Mouse (Mus musculus) neural tube, embryonic 12.5 days (tissue): ENCODE results near the gene 4930470P17Rik. TPM values are rescaled to one million over a fixed set of nuclear protein-coding genes. Genes with fewer than 3 reads are reported as not detected.

Source experiments
- ATAC-seq: fragments of 200-750 bp; cut with Nextera tagmentation; 2 replicates; pipeline ENCODE4 v1.8.0; 2017; ENCODE audit warnings: low read depth, mild to moderate bottlenecking, moderate TSS enrichment, moderate library complexity; ENCODE audit not compliant: low FRiP score
- H3K27ac ChIP-seq: fragments of 300-500 bp; sonication (generic); 2 replicates; pipeline ENCODE4 v1.5.1; 2016
- H3K27me3 ChIP-seq: fragments of 300-500 bp; sonication (generic); replicated peaks from 2 replicates; pipeline ENCODE4 v1.6.1; 2016; ENCODE audit warnings: mild to moderate bottlenecking
- H3K36me3 ChIP-seq: fragments of 300-500 bp; sonication (generic); 2 replicates; pipeline ENCODE4 v1.6.1; 2016; ENCODE audit warnings: mild to moderate bottlenecking
- H3K4me1 ChIP-seq: fragments of 300-500 bp; sonication (generic); 2 replicates; pipeline ENCODE4 v1.6.1; 2016
- H3K4me2 ChIP-seq: fragments of 300-500 bp; sonication (generic); replicated peaks from 2 replicates; pipeline ENCODE4 v1.6.1; 2016; ENCODE audit warnings: mild to moderate bottlenecking
- H3K4me3 ChIP-seq: fragments of 300-500 bp; sonication (generic); 2 replicates; pipeline ENCODE4 v1.5.1; 2016
- H3K9ac ChIP-seq: fragments of 300-500 bp; sonication (generic); 2 replicates; pipeline ENCODE4 v1.6.1; 2016; ENCODE audit warnings: mild to moderate bottlenecking
- H3K9me3 ChIP-seq: fragments of 300-500 bp; sonication (generic); 2 replicates; pipeline ENCODE4 v1.6.1; 2016; ENCODE audit warnings: mild to moderate bottlenecking
- WGBS: fragments of 180-500 bp; shearing (Covaris S2); methylation state at CpG from one replicate; pipeline ENCODE4 v1.1.7; 2016; 5-methylcytosine and 5-hydroxymethylcytosine counted together
- polyA plus RNA-seq: library from polyadenylated mRNA; unstranded; fragments of >200 nt; fragmentation: Nextera tagmentation; extraction: Ambion mirVana; gene quantifications from 2 replicates; pipeline ENCODE4 v1.2.1, GENCODE M21; 2016

Gene 4930470P17Rik
- polyA plus RNA-seq, 1 experiment from 2014 or later = not detected

DNA sequence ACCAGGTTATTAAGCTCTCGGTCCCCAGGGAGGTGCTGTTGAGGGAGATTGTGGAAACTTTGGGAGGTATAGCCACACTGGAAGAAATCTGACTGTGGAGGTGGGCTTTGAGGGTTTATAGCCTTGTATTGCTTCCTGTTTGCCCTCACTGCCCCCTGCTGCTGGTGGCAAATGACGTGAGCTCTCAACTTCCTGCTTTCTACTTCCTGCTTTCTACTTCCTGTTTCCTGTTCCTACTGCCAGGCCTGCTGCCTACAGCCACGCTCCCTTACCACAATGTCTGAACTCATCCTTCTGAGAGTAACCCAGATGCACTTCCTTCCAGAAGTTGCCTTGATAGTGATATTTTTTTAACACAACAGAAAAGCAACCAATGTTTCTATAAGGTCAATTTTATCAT, 24.3 kb downstream of the 4930470P17Rik start:
- Histone ChIP-seq H3K4me1 (no peaks in the 10 kb centered on the region), H3K4me2 (no peak overlapping the region), H3K27me3 (no peaks in the 10 kb centered on the region), H3K27ac (no peak overlapping the region), H3K9ac (no peak overlapping the region), H3K9me3 (no peaks in the 10 kb centered on the region), H3K36me3 (no peaks in the 10 kb centered on the region), H3K4me3 (no peak overlapping the region)
- ATAC-seq = no peak
- 79% methylated on average over 3 of the region's 3 CpGs for WGBS

DNA sequence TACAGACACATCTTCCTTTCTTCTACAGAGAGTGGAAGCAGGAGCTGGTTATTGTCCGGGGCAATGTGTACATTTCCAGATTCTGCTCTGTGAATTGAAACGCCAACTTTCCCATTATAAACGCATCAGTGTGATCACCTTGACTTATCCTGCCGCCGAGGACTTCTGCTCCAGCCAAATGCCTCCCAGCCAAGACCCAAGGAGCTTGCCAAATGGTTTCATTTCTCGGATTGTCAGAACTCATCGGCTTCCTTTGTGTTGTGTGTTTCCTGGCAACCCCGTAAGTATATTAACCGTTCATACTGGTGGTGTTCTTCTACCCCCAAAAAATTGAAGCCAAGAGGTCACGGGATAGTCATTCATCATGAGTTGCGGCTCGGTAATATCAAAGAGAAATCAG, 25.7 kb downstream of the 4930470P17Rik start:
- H3K4me3 ChIP-seq = no peak overlapping the region
- H3K27ac ChIP-seq = no peak overlapping the region
- H3K36me3 ChIP-seq = no peaks in the 10 kb centered on the region
- no peak overlapping the region for H3K9ac ChIP-seq
- H3K4me1 ChIP-seq = no peaks in the 10 kb centered on the region
- no peaks in the 10 kb centered on the region for H3K27me3 ChIP-seq
- 82% methylated on average over 12 of the region's 12 CpGs for WGBS
- ATAC-seq = no peak
- H3K9me3 ChIP-seq = no peaks in the 10 kb centered on the region
- H3K4me2 ChIP-seq = no peak overlapping the region

DNA sequence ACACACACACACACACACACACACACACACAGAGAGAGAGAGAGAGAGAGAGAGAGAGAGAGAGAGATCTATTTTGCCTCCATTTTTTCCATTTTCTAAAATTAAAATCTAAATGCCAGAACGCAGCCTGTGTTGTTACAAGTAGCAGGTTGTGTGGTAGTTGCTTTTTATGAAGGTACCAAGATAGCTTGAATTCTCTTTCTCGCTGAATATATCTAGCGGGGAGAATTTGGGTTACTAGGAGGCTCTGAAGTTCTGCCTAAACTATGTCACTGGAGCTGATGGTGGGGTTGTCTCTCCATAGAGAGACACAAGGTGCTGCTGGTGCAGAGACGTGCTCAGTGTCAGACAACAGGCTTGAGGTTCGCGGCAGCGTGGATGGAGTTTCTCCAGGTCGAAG, 36.8 kb downstream of the 4930470P17Rik start:
- no peak for ATAC-seq
- Histone ChIP-seq H3K4me3 (no peak overlapping the region), H3K4me1 (no peaks in the 10 kb centered on the region)

DNA sequence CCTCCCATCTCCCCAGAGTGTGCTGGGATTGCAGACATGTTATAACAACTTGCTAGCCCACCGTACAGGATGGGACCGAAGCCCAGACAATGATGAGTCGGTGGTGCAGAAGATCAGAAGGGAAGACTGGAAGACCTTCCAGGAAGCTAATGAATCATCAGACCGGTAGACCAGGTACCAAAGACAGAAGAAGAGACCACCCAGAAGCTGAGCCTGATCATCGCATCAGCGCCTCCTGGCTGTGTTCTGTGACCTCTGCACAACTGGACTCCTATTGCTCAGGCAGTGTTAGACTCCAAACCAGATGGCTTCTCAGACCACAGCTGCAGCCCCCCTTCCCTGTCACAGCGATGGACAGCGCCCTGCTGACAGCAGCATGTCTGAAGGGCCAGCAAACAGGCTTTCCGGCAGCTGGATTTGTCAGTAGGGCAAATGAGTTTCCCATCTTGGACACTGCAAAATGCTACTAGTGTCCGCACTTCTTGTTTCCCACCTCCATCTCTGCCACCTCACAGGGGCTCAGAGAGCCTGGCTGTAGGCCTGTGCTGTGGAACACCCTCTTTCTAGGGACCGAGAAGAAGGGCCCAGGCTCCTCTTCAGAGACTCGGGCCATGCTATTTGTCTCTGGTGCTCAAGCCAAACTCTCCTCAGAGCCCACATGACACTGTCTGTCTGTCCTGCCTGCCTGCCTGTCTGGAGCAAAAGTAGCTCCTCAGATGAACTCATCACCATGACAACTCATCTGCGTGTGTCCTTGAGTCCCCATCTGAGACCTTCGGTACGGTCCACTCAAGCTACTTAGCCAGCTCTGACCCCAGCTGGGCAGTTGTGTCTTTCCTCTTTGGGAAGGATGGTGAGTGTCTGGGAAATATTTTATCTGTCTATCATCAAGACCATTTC, 37.6 kb downstream of the 4930470P17Rik start:
- ATAC-seq = no peak
- 75% methylated on average over 15 of the region's 15 CpGs for whole genome bisulfite sequencing
- Histone ChIP-seq H3K4me3 (no peak overlapping the region), H3K4me2 (no peak overlapping the region), H3K36me3 (no peaks in the 10 kb centered on the region), H3K27me3 (no peaks in the 10 kb centered on the region), H3K4me1 (no peaks in the 10 kb centered on the region), H3K9me3 (no peaks in the 10 kb centered on the region), H3K9ac (no peak overlapping the region), H3K27ac (no peak overlapping the region)

More for the DNA sequence above, 36.8 kb downstream of the 4930470P17Rik start:
- 89% methylated on average over 8 of the region's 8 CpGs for WGBS
- no peaks in the 10 kb centered on the region for H3K27me3 ChIP-seq
- H3K9me3 ChIP-seq = no peaks in the 10 kb centered on the region
- H3K36me3 ChIP-seq = no peaks in the 10 kb centered on the region
- H3K27ac ChIP-seq = no peak overlapping the region
- no peak overlapping the region for H3K4me2 ChIP-seq
- no peak overlapping the region for H3K9ac ChIP-seq

DNA sequence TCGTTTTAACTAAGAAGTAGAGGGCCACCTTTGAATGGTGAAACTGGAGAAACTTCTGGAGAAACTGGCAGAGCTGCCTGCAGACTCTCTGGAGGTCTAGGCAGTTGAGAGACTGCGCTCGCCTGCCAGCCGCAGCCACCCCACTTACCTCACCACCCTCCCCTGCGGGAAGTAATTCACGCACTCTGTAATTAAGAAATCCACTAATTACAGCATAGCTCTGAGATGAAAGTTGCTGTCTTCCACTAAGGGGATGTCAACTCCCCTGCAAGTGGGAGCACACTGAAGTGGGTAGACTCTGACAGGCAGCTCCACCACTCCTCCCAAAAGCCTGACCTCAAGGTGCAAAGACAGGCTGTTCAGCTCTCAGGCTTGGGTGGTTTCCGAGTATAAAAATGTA, 49.7 kb downstream of the 4930470P17Rik start:
- H3K27me3 ChIP-seq = no peaks in the 10 kb centered on the region
- H3K9ac ChIP-seq = no peak overlapping the region
- H3K4me2 ChIP-seq = no peak overlapping the region
- WGBS = 63% methylated on average over 7 of the region's 7 CpGs
- no peak overlapping the region for H3K27ac ChIP-seq
- no peaks in the 10 kb centered on the region for H3K36me3 ChIP-seq
- H3K4me1 ChIP-seq = peaks cover 14% of the 10 kb centered on the region
- no peak for ATAC-seq
- H3K9me3 ChIP-seq = no peaks in the 10 kb centered on the region
- no peak overlapping the region for H3K4me3 ChIP-seq

DNA sequence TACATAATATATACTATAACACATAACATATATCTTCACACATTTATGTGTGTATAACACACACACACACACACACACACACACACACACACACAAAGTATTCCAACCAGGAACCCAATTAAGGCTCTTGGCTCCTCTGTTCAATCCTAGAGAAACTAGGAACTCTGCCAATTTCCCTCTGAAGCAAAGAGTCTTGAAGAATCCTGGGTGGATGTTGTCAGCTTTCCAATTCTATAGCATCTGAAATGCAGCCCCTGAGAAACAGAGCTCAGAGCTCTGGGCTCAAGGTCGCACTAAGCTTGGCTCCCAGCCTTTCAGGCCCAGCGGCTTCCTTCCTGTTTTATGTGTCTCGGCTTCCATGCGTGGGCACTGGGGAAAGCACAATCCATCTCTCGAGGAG, 51.6 kb downstream of the 4930470P17Rik start:
- no peak for ATAC-seq
- H3K9ac ChIP-seq = no peak overlapping the region
- H3K36me3 ChIP-seq = no peaks in the 10 kb centered on the region
- H3K4me2 ChIP-seq = no peak overlapping the region
- H3K27me3 ChIP-seq = no peaks in the 10 kb centered on the region
- no peak overlapping the region for H3K27ac ChIP-seq
- H3K4me3 ChIP-seq = no peak overlapping the region
- H3K4me1 ChIP-seq = peaks cover 10% of the 10 kb centered on the region
- WGBS = 46% methylated on average over 5 of the region's 5 CpGs
- H3K9me3 ChIP-seq = no peaks in the 10 kb centered on the region

DNA sequence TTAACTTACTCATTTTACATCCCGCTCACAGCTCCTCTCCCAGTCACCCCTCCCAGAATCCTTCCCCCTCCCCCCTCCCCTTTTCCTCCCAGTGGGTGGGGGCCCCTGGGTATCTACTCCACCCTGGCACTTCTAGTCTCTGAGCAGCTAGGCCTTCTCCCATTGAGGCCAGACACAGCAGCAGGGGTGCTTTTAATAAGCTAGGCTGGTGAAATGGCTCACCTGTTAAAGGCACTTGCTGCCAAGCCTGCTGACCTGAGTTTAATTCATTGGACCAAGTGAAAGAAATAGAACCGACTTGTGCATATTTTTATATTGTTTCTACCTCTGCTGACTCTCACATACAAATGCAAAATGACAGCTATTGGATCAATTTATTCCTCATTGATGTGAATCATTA, 52.7 kb downstream of the 4930470P17Rik start:
- Histone ChIP-seq H3K36me3 (no peaks in the 10 kb centered on the region), H3K27me3 (no peaks in the 10 kb centered on the region), H3K4me2 (no peak overlapping the region), H3K4me1 (peaks cover 10% of the 10 kb centered on the region), H3K4me3 (no peak overlapping the region), H3K9ac (no peak overlapping the region), H3K9me3 (no peaks in the 10 kb centered on the region), H3K27ac (no peak overlapping the region)
- ATAC-seq = no peak
- 89% methylated on average over 2 of the region's 2 CpGs for WGBS

DNA sequence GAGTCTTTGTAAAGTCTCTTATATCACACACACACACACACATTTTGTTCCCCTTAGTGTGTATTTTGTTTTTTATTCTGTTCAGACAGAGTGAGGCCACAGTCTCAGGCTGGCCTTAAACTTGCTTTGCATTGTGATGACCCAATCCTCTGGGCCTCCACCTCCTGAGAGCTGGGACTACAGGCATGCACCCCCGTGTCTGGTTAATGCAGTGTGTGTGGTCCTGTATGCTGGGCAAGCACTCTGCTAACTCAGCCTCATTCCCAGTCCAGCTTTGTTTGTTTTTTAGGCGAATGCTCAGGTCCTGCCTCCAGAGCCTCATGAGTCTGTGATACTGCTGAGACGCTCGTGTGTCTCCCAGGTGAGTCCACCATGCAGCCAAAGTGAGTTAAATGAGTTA, 53.8 kb downstream of the 4930470P17Rik start:
- no peak overlapping the region for H3K4me3 ChIP-seq
- H3K4me2 ChIP-seq = no peak overlapping the region
- WGBS = 21% methylated on average over 4 of the region's 4 CpGs
- H3K27ac ChIP-seq = no peak overlapping the region
- no peak overlapping the region for H3K9ac ChIP-seq
- no peak for ATAC-seq
- H3K36me3 ChIP-seq = no peaks in the 10 kb centered on the region
- peaks cover 10% of the 10 kb centered on the region for H3K4me1 ChIP-seq
- no peaks in the 10 kb centered on the region for H3K27me3 ChIP-seq
- H3K9me3 ChIP-seq = no peaks in the 10 kb centered on the region

DNA sequence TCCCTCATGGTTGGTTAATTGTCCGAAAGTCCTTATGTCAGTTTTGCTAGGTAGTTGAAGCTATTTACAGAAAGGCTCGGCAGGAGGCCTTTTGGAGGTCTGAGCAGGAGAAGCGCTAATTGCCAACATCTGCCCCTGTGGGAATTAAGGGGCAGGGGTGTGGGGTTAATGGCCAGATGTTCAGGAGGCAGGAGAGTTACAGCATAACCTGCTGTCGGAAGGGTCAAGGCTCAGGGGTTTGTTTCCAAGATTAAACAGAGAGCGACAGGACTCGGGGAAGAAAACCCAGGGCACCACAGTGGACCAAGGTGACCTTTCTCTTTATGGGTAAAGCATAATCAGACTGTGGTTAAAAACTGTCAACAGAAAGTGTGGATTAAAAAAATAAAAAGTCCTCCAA, 54.3 kb downstream of the 4930470P17Rik start:
- peaks cover 10% of the 10 kb centered on the region for H3K4me1 ChIP-seq
- no peaks in the 10 kb centered on the region for H3K27me3 ChIP-seq
- no peak for ATAC-seq
- no peak overlapping the region for H3K27ac ChIP-seq
- WGBS = 6% methylated on average over 6 of the region's 6 CpGs
- no peak overlapping the region for H3K4me2 ChIP-seq
- H3K4me3 ChIP-seq = no peak overlapping the region
- no peaks in the 10 kb centered on the region for H3K36me3 ChIP-seq
- H3K9ac ChIP-seq = no peak overlapping the region
- H3K9me3 ChIP-seq = no peaks in the 10 kb centered on the region

DNA sequence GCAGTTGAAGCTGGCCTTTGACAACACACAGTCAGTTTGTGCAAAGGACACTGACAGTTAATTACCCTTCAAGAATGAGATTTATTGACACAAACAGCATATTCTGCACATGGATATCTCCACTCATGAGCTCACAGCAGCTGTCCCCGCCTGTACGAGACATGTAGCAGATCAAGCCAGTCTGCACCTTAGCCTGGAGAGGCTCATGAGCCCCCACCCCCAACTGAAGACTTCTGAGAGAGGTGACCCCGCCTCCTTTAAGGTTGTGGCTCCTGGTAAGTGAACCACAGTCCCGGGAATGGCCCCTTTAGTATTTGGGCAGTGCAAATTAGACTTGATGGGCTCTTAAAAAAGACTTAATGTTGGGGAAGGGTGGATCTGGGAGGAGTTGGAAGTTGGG, 56.1 kb downstream of the 4930470P17Rik start:
- H3K27me3 ChIP-seq = no peaks in the 10 kb centered on the region
- no peak overlapping the region for H3K4me2 ChIP-seq
- no peak overlapping the region for H3K27ac ChIP-seq
- 35% methylated on average over 4 of the region's 4 CpGs for WGBS
- H3K4me3 ChIP-seq = no peak overlapping the region
- peaks cover 10% of the 10 kb centered on the region for H3K4me1 ChIP-seq
- ATAC-seq = no peak
- H3K36me3 ChIP-seq = no peaks in the 10 kb centered on the region
- no peaks in the 10 kb centered on the region for H3K9me3 ChIP-seq
- no peak overlapping the region for H3K9ac ChIP-seq

DNA sequence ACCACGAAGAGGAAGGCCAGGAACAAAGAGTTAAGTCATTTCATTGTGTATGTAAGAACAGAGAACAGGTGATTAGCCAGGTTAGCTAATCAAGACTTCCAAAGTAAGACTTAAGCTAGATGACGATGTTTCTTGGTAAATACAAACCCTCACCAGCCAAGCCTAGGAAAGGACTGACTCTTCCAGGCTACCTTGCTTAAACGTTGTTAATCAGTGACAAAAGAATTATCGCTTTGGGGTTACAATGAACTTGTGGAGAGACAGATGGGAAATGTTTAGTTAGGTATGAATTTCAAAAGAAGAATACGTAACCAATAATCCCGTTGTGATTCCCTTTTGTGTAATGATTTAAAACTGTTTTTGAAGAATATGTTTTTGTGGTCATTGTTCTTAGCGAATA, 56.9 kb downstream of the 4930470P17Rik start:
- 91% methylated on average over 7 of the region's 7 CpGs for WGBS
- Histone ChIP-seq H3K4me3 (no peak overlapping the region), H3K27me3 (no peaks in the 10 kb centered on the region), H3K4me1 (peaks cover 10% of the 10 kb centered on the region), H3K4me2 (no peak overlapping the region), H3K27ac (no peak overlapping the region), H3K9me3 (no peaks in the 10 kb centered on the region), H3K36me3 (no peaks in the 10 kb centered on the region), H3K9ac (no peak overlapping the region)
- ATAC-seq = no peak

DNA sequence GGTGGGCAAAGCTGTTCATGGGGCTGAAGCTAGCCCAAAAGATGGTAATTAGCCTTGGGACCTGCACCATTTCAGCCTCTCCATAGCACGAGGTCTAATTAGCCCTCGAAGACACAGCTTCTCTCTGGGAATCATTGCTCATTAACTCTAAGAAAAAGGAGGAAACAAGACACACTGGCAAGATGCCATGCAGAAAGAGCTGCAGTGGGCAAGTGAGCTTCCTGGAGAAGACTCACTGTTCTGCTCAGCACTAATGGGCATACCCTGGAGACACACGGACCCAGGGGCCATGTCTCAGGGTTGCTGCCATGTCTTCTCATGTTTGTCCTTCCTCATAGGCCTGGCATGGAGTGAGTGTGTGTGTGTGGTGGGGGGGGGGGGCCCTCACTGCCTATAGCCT, 57.7 kb downstream of the 4930470P17Rik start:
- no peak overlapping the region for H3K27ac ChIP-seq
- H3K9ac ChIP-seq = no peak overlapping the region
- H3K36me3 ChIP-seq = no peaks in the 10 kb centered on the region
- H3K9me3 ChIP-seq = no peaks in the 10 kb centered on the region
- no peak for ATAC-seq
- peaks cover 10% of the 10 kb centered on the region for H3K4me1 ChIP-seq
- no peaks in the 10 kb centered on the region for H3K27me3 ChIP-seq
- H3K4me3 ChIP-seq = no peak overlapping the region
- 82% methylated on average over 3 of the region's 3 CpGs for WGBS
- no peak overlapping the region for H3K4me2 ChIP-seq

DNA sequence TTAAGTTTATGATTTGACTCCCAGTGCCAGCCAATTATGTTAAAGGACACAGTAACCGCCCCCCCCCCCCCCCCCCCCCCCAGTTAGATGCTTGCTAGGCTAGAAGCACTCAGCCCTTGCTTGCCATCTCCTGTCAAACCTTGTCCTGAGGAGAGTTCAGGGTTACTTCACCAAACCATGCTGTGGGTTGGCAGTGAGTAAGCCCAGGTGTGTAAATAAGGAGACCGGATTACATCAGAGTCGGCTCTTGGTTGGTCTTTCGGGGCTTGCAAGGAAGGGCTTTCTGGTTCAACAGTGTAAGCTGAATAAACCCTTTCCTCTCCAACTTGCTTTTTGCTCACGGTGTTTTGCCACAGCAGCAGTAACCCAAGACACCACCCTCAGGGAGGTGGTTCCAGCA, 58.2 kb downstream of the 4930470P17Rik start:
- 75% methylated on average over 5 of the region's 5 CpGs for WGBS
- H3K4me2 ChIP-seq = no peak overlapping the region
- no peak for ATAC-seq
- no peak overlapping the region for H3K4me3 ChIP-seq
- H3K36me3 ChIP-seq = no peaks in the 10 kb centered on the region
- no peaks in the 10 kb centered on the region for H3K9me3 ChIP-seq
- H3K9ac ChIP-seq = no peak overlapping the region
- H3K27me3 ChIP-seq = no peaks in the 10 kb centered on the region
- peaks cover 10% of the 10 kb centered on the region for H3K4me1 ChIP-seq
- H3K27ac ChIP-seq = no peak overlapping the region
